Mouse (Mus musculus) adrenal gland, adult (tissue): Measurements from ENCODE around the gene Smarcb1.
"Not testable (repeated sequence)": the region's sequence is repeated elsewhere in the genome, so short reads cannot be mapped to it uniquely, and the experiment has no call there.

ENCODE experiments used
- DNase-seq, 2 experiments: peaks; one replicate each; pipeline ENCODE4 v3.0.0; 2022 to 2023; ENCODE audit warnings: low spot score in 1 of 2; ENCODE audit not compliant: inconsistent age in 2 of 2

Gene Smarcb1

GRCm38 (mm10) chr10:75894601-75895000 is 26.8 kb downstream of the Smarcb1 start:
- no peak for DNase-seq

- peak; percentile 95 to 97 for DNase-seq
Observed at GRCm38 (mm10) chr10:75893089-75893750, 28.2 kb downstream of the Smarcb1 start, which contains the start of gene Derl3. Gene Derl3, plus strand, starts transcription at chr10:75893413.

- DNase-seq, result no peak
Observed at GRCm38 (mm10) chr10:75889406-75890153, 31.8 kb downstream of the Smarcb1 start.

GRCm38 (mm10) chr10:75887504-75887903 is 33.9 kb downstream of the Smarcb1 start:
- DNase-seq, result not testable (repeated sequence)

- DNase-seq, result no peak
Observed at GRCm38 (mm10) chr10:75884742-75885141, 36.7 kb downstream of the Smarcb1 start.

GRCm38 (mm10) chr10:75883232-75883552 is 38.2 kb downstream of the Smarcb1 start:
- DNase-seq, result peak; percentile 81 to 90

- DNase-seq, result no peak
Observed at GRCm38 (mm10) chr10:75882433-75883231, 38.8 kb downstream of the Smarcb1 start.

- no peak for DNase-seq
Observed at GRCm38 (mm10) chr10:75881578-75882432, 39.6 kb downstream of the Smarcb1 start.

GRCm38 (mm10) chr10:75880771-75881577 is 40.4 kb downstream of the Smarcb1 start:
- DNase-seq, result peak; percentile 74 to 84

- DNase-seq, result no peak
Observed at GRCm38 (mm10) chr10:75880351-75880750, 41.1 kb downstream of the Smarcb1 start.

- DNase-seq, result no peak
Observed at GRCm38 (mm10) chr10:75878836-75879235, 42.6 kb downstream of the Smarcb1 start.

- peak; percentile 69 to 88 for DNase-seq
Observed at GRCm38 (mm10) chr10:75873543-75874170, 47.8 kb downstream of the Smarcb1 start.

- DNase-seq, result peak; percentile 91 to 96
Observed at GRCm38 (mm10) chr10:75872915-75873542, 48.4 kb downstream of the Smarcb1 start.

- no peak for DNase-seq
Observed at GRCm38 (mm10) chr10:75872025-75872914, 49.1 kb downstream of the Smarcb1 start.

GRCm38 (mm10) chr10:75861587-75861986 is 59.8 kb downstream of the Smarcb1 start:
- no peak for DNase-seq

GRCm38 (mm10) chr10:75860746-75861145 is 60.7 kb downstream of the Smarcb1 start:
- peak; percentile 42 to 50 for DNase-seq

- peak; percentile 91 to 96 for DNase-seq
Observed at GRCm38 (mm10) chr10:75859786-75860470, 61.5 kb downstream of the Smarcb1 start, which contains the start of gene Mif. Gene Mif, minus strand, starts transcription at chr10:75860240.
